Mouse (Mus musculus): ENCODE data around the gene Serhl.

Serhl gene

DNA sequence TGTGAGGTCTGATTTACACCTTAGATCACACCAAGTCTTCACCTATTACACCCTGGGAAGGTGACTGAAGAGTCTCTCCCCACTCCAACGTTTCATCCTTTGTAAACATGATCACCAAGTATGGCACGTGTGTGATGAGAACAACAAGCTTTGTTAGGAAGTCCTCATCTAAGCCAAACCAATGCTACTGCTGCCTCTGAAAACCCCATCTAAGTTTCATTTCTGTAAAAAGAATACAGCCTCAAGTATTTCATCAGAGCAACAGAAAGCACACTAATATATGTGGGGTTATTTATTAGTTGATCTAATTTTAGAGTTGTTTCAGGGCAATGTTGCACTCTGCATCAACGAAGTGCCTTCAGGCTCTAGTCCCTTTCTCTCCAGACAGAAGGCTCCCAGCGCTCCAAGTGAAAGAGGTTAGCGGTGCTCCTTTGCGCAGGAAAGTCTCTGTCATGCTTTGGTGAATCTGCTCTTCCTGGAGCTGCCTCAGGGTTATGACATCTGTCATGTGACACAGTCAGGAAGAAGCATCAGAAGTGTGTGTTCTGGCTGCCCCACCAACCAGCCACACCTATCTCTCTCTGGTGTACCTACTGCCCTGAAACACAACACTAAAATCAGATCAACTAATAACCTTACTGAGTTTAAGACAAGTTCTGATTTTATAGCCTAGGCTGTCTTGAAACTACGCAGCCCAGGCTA, 40.4 kb downstream of the Serhl start:
- DNase-seq, result no peak

DNA sequence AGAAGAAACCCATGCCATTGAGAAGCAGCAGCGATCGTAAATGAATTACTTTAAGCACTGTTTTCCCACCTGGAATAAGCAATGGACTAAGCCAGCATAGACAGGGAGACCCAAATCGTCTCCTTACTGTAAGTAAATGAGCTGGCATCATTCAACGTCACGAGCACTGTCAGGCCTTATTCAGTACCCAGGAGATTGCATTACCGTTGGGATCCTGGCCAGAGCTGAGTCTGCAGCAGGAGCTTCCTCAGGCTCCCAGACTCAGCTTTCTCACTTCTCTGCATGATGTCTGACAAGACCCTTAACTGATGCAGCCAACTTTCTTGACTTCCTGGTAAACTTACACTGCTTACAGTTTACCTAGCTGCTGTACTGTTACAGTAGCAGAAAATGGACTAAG, 45.4 kb downstream of the Serhl start:
- no peak for DNase-seq

DNA sequence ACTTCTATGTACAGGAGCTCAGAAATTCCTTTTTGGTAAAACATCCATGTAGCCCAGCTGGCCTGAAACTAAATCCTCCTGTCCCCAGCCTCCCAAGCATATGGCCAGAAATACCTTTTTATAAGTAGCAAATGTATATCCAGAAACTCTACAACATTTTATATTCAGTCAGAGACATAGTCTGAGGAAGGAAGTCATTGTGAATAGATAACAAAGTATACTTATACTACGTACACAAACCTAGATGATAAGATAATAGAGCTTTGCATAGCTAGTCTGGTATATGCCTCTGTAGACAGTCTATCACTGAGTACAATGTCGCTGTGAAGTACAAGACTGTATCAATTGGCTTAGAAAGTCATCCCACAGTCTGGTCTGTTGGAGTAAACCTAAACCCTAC, 46.3 kb downstream of the Serhl start:
- DNase-seq, result no peak

DNA sequence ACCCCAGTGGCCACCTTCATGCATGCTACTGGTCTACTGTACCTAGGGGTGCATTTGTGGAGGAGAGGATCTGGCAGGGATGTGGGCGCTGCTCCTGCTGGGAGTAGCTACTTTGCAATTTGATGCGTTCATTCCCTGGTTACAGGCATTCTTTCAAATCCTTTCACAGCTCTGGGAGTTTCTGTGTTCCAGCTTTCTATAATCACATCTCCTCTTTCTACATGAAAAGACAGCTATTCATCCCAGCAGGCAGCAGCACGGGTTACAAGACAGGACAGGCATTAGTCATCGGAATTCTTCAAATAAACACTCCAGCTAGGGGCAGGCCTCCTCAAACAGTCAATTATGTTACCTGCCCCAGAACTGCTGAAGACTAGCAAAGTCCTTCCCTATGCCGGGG, 53.6 kb downstream of the Serhl start:
- no peak for DNase-seq

DNA sequence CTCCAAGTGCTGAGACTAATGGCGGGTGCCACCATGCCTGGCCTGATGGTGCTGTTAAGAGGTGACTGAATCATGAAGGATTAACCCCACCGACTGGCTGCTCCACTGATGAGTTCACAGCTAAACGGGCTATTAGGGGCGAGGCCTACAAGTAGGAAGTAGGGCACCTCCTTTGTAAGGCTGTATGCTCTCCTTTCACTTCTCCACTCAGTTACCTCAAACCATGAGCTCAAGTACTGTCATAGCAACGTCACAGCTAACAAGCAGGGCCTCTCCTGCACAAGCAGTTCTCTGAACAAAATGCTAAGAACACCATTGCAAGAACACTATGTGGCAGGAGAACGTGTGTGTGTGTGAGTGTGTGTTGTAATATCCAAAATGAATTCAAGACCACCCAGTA, 56.2 kb downstream of the Serhl start:
- peak in 1 of 2 experiments; percentile 32 for DNase-seq

DNA sequence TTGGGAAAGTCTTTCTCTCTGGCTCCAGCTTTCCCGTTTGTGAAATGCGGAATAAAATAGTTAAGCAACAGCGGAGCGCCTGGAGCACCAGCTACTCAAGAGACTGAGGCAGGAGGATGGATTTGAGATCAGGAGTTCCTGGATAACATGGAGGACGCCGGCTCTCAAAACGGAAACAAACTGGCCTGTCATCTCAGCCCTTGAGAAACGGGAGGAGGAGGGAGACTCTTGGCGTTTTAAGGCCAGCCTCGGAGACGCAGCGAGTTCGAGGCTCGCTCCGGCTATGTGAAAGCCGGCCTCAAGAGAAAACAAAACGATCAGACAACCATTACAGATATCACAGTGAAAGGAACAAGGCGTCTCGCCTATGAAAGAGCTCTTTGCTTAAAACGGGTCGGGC, 59.1 kb downstream of the Serhl start:
- DNase-seq, result no peak

DNA sequence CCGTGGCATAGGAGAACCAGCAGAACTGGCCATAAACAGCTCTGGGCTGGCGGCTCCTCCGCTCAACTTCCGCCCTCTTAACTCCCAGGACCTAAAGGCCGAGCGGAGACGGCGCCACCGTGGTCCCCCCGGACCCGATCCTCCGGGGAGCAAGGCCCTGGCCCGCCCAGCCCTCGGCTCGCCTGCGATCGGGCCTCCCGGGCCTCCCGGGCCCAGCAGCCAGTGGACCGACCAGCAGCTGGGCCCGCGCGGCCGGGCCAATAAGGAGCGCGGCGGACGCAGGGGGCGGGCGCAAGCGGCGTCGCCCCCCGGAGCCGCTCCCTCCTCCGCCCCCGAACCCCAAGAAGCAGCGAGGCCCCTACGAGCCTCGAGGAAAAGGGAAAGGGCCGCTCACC, 59.5 kb downstream of the Serhl start:
- DNase-seq, result no peak

DNA sequence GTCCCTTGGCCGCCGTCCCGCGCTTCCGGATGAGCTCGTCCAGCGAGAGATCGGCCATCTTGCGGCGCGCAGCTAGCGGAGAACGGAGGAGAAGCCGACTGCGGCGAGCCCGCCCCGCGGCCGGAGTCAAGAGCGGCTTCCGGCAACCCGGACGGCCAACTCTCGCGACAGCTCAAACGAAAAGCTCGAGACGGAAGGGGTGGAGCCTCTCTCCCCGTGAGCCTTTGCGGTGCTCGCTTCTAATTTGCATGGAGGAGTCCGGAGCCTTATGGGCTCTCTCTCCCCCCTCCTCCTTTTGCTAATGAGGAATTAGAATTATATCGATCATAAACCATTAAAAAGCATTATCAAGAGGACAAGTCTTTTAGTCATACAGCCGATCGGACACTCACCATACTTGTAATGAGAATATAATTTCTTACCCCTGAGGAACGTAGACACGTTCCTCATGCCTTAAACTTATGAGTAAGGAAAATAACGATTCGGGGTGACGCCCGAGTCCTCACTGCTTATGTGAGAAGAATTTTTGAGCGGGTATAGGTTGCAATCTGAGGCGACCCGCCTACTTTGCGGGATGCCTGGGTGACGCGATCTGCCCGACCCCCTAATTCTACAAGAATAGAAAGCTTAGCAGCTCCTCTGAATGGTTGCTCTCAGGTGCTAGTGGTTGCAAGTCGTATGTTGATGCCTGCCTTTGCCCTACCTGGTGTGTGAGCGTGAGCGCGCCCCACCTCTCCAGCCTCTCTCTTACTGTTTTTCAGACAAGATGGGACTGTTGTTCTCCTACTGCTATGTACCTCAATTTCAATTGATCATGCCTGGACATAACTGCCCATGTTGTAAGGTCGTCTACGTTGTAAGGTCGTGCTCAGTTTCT, 60.1 kb downstream of the Serhl start, which contains the start of gene Poldip3:
Gene Poldip3, minus strand, starts transcription at position 189 of the 877 bp plus-strand sequence.
- DNase-seq, result peak; percentile 98

DNA sequence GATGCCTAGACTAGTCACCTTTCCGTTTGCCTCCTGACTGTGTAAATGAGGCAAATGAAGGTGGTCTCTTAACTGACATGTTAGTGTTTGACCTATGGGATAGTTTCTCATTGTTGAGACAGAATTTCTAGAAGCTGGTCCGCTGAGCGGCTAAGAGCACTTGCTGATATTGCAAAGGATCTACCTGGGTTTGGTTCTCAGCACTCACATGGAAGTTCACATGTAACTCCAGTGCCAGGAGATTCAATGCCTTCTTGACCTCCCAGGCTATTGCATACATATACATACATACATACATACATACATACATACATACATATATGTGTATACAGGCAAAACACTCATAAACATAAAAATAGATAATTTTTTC, 60.8 kb downstream of the Serhl start:
- no peak for DNase-seq

DNA sequence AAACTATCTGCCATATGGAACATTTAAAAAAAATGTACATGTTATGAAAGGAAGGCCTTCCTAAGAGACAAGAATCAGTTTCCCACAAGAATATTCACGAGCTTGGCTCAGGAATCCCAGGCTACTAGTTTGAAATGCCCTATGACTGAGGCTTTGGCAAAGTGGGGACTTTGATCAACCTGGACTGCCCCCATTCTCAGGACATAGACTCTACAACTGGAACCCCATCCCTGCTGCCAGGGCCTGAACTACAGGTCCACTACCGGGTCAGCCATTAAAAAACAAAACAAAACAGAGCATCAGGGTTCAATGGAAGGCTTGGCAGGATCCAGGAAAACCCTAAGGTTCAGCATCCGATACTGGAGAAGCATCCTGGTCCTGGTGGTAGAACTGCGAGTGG, 61.4 kb downstream of the Serhl start:
- DNase-seq, result no peak

DNA sequence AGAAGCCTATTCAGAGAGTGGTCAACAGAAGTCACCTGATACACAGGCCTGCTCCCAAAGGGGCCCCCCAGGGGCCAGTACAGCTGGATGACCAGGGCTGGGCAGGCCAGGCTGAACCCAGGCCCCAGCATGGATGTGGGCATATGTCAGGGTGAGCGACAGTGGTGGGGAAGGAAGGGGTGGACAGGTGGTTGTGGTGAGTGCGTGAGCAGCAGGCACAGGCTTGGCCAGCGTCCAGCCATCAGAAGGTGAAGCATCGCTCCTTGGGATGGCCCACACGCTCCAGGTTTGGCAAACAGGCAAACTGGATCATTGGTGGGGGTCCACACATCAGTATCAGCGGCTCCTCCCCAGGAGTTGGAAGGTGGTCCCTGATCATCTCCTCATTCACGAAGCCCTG, 65.0 kb downstream of the Serhl start:
- no peak for DNase-seq

DNA sequence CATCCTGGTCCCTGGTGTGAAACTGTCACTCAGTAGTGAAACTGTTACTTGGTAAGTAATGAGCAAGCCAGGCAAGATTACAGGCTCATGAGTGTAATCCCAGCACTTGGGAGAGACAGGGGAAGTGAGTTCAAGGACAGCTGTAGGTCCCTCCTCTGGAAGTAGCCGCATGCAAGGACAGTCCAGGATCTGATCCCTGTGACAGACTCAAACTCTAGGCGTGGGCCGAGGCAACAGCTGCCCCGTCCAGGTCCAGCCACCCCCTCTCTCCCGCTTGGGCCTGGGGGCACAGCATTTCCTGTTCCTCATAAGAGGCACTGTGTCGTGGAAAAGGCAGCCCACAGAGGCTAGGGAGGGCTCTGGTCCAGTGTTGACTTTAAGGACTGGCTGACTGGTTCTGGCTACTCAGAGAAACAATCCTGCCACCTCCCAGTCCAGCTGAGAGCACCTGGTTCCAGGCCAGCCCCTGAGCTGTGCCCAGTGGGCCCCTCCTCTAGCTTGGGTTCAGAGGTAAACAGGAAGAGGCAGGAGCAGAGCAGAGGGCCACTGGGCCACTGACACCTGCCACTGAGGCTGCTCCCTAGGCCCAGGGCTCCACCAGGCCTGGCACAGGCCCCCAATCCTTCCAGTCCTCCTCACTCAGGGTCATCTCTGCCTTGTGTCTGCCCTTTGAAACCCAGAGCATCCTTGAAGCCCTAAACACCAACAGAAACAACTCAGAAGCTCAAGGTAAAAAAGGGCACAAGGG, 66.5 kb downstream of the Serhl start:
- DNase-seq, result no peak

DNA sequence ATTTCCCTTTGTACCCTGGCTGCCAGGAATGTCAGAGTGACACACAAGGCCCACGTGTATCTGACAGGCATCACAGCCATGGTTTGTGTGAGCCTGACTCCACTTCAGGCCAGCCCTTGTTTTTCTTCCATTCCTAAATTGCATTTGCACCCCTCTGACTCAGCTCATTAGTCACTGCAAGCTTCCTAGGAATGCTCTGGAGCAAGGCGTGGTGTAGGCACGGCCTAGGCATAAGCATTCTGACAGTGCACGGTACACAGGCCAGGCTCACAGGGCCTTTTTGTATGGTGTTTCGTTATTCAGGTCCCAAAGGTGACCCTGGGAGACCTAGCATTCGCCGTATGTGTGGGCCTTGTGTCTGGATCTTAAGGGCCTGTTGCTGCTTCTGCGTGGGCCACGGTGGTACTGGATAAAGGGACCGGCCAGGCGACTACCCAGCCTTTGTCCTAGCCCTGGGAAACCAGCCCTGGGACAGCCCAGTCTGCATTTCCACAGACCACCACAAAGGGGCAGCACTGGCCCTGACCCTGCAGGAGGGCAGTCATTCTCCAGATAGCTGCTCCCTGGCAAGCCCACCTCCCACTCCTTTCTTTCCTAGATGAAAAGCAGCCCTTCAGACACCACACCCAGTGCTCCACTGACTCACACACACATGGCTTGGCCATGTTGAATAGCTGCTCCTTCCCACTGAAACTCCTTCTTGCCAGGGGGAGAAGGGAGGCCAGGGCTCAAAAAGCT, 67.8 kb downstream of the Serhl start:
- peak; percentile 74 to 80 for DNase-seq

DNA sequence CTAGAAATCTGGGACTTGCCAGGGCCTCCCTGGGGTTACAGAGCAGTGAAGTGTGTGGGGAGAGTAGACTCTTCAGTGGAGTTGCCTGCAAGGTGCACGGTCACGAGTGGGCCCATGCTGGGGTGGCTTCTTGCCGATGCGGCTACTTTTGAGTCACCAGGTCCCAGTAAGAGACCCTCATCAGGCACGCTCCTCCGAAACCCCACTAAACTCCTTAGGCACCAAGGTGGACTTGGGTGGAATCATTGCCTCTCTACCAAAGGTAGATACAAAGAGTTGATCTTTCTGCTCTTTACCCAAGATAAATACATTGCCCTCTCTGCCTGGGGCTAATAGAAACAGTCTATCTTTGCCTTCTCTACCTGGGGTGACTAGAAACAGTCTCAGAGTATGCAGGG, 68.4 kb downstream of the Serhl start:
- DNase-seq, result no peak

DNA sequence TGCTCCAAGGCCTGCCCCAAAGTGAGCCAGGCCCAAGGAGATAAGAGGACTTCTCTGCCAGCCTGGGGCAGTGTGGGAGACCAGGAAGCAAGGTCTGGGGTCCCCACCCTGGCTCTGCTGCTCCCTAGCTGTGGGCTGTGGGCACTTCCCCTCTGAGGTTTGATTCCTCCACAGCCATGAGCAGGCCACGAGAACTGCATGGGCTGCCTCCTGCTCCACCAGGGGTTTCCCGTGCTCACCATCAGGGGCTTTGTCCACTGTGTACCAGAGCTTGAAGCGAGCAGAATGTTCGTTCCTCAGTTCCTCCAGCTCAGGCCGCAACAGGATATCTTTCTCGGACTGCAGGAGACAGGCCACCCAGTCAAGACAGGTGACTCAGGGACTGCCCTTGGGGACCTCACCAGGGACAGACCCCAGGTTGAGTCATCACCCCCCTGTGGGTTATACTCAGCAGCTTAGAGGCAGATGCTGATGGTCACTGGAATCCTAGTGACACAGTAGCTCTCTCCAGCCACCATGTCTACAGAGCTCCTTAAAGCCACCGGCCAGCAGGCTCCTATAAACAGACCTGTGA, 69.4 kb downstream of the Serhl start:
- no peak for DNase-seq

DNA sequence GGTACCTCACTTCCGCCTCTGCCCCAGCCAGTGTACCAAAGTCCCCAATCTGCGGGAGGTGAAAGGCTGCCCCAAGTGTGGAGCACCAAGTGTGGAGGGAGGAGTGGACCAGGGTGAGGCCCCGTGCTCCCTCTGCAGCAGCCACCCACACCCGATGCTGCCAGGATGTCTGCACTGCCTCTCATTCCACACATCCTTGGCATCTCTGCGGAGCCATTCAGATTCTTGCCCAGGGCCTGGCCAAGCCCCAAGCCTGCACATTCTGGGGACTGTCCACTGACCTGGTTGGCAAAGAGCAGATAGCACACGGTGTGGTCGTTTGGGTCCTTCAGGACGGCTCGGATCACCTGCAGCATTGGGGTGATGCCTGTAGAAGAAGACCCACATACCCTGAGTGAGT, 70.5 kb downstream of the Serhl start:
- DNase-seq, result peak; percentile 44

DNA sequence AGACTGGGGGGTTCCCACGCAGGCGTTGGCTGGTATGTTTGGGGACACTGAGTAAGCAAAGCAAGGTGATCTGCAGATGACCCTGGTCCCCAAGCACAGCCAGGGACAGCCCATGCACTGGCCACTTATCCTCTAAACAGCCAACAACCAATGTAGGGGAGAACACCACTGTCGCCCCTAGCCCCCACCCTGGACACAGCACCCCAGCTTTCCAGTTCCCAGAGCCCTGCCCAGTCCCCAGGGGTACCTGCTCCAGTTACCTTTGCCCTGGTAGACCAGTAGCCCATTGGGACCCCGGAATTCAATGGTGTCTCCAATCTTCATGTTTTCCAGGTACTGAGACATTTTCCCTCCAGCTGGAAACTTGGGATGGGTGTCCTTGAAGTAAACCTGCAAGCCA, 71.3 kb downstream of the Serhl start:
- DNase-seq, result no peak

DNA sequence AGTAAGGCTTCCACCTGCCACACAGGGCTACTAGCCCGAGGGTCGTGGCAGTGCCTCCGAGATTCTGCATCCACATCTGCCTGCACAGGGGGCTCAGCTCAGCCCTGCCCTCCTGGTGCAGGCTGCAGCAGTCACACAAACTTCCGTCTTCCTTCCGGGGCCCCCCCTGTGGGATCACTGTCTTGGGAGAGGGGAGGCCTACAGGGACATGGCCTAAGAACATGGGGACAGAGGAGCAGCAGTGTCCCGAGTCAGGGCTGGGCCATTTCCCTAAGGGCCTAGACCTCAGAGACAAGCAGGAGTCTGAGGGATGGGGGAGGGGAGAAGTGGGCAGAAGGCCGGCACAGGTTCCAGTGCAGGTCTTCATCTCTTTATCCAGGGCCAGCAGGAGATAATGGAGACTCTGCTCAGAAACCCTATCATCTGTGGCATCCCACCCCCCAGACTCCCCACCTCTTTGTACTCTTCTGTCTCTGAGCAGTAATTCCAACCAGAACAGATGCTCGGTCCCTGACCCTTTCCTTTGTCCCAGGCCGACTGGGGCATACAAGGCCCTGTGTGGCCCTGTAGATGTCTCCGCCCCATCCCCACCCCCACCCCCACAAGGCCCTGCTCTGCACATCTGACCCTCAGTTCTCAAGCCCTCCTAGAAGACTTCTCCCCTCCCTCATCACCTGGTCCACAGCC, 71.9 kb downstream of the Serhl start:
- no peak for DNase-seq

DNA sequence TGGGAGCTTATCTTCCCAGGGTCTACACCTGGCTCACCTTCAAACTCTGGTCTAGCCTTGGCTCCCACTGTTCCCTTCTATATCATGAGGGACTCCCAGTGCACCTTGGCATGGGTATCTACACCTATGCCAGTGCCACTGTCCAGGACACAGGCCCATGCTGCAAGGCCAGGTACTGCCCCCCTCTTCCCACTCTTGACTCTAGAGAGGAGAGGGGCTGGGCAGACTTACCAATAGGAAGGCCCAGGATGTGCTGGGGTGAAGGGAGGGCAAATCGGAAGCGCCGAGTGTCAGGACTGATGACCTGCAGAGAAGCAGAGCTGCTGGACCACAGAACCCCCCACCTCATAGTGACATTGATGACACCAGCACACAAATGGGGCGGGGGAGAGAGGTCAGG, 72.7 kb downstream of the Serhl start:
- no peak for DNase-seq

DNA sequence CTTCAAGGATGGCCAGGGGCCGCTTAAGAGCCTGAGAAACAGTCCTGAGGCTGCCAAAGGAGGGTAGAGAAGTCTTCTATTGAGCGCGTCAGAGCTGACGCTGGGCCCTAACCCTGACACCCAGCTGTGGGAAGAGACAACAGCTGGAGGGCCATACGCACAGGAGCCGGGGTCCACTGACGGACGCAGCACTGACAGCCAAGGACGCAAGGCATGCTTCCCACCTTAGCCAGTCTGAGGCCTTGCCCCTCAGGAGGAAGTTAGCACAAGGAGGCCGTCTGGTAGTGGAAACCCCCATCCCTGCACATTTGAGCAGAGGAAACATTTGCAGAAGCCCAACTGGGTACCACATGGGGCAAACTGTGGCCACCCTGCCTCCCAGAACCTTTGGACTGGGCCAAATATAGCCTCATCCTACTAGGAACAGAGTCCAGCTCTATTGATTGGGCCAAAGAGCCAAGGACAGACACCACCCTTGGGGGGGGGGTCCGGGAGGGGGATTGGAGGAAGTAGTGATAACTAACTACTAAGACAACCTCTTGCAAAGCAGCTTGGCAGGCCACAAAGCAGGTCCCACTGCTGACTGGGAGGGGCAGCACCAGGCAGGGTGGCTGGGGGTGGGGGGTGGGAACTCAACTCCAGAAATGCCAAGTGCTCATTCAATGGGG, 73.6 kb downstream of the Serhl start:
- DNase-seq, result no peak

DNA sequence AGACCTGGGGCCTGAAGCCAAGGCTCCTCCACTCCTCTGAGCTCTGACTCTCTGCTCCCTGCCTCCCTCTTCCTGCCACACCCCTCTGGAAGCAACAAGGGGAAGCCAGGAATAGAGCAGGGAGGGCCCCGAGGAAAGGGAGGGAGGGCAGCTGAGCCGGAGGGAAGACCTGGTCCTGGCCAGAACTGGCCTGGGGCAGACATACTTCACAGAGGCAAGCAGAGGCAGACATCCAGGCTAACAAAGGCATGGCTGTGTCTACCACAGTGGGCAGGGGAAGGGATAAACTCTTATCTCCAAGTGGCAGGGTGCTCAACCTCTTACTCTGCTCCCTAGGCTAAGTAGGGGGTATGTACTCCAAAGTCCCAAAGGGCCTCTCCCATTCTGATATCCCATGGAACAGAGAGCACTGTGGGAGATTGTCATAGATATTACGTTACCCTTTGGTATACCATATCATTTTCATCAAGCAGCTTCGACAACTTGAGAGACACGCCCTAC, 75.7 kb downstream of the Serhl start:
- peak; percentile 81 to 86 for DNase-seq

Data from lung, adult 18-20 months (tissue).